Mouse (Mus musculus) testis, adult 2 months (tissue): ENCODE results near the gene Nat14. TPM values are rescaled to one million over a fixed set of nuclear protein-coding genes. Genes with fewer than 3 reads are reported as not detected.

ENCODE experiments used
- H3K27ac ChIP-seq: fragments of 200-500 bp; 2 replicates; pipeline ENCODE4 v1.5.1; 2012; ENCODE audit warnings: low read depth, low read length; ENCODE audit not compliant: control insufficient read depth, insufficient read depth
- H3K27me3 ChIP-seq: fragments of 200-500 bp; 2 replicates; pipeline ENCODE4 v1.6.1; 2012; ENCODE audit warnings: mild to moderate bottlenecking, low read length, moderate library complexity; ENCODE audit not compliant: control insufficient read depth, insufficient read depth
- H3K36me3 ChIP-seq: fragments of 200-500 bp; 2 replicates; pipeline ENCODE4 v1.6.1; 2012; ENCODE audit warnings: mild to moderate bottlenecking, low read length; ENCODE audit not compliant: control insufficient read depth, insufficient read depth
- H3K4me1 ChIP-seq: fragments of 200-500 bp; 2 replicates; pipeline ENCODE4 v1.6.1; 2012; ENCODE audit warnings: low read length; ENCODE audit not compliant: control insufficient read depth, insufficient read depth
- H3K4me3 ChIP-seq: fragments of 200-500 bp; 2 replicates; pipeline ENCODE4 v1.5.1; 2012; ENCODE audit warnings: low read depth, mild to moderate bottlenecking, low read length, moderate library complexity, mixed read lengths; ENCODE audit not compliant: control insufficient read depth
- CTCF ChIP-seq: fragments of 200-500 bp; IDR thresholded peaks from 2 replicates; pipeline ENCODE4 v1.5.1; 2012; ENCODE audit warnings: low read depth, mild to moderate bottlenecking, inconsistent platforms, low read length, moderate library complexity; ENCODE audit not compliant: control insufficient read depth, insufficient read depth, insufficient replicate concordance
- POLR2A ChIP-seq: fragments of 200-500 bp; IDR thresholded peaks from 2 replicates; pipeline ENCODE4 v1.6.1; 2012; ENCODE audit warnings: low read depth, mild to moderate bottlenecking, inconsistent platforms, low read length, moderate library complexity; ENCODE audit not compliant: control insufficient read depth
- polyA plus RNA-seq: library from polyadenylated mRNA; depleted of rRNA; stranded (reverse); fragments of >200 nt; gene quantifications from 2 replicates; pipeline ENCODE4 v1.2.3, GENCODE M21; 2012

Nat14 gene
- polyA plus RNA-seq, 1 experiment: 3.7 TPM

GRCm38 (mm10) chr7:4924891-4925301 lies 3.1 kb downstream of the Nat14 start:
- peaks cover 43% of the 10 kb centered on the region for H3K4me1 ChIP-seq
- H3K27ac ChIP-seq: peak overlapping the region; percentile 29; the same call in 1 of the 2 replicates
- no peak overlapping the region for H3K4me3 ChIP-seq

GRCm38 (mm10) chr7:4925441-4926381 lies 3.9 kb downstream of the Nat14 start, which contains the start of gene Ssc5d:
Gene Ssc5d, plus strand, starts transcription at chr7:4925785.
- TF ChIP-seq POLR2A (no peak), CTCF (no peak)
- H3K4me3 ChIP-seq: no peak within 1 kb of the TSS
- peaks cover 36% of the 10 kb centered on the region for H3K4me1 ChIP-seq

More at GRCm38 (mm10) chr7:4924891-4925301, 3.1 kb downstream of the Nat14 start:
- Histone ChIP-seq H3K36me3 (no peaks in the 10 kb centered on the region), H3K27me3 (no peaks in the 10 kb centered on the region)
- no peak for TF ChIP-seq POLR2A
- TF ChIP-seq CTCF: no peak

GRCm38 (mm10) chr7:4926849-4927248 lies 5.0 kb downstream of the Nat14 start:
- Histone ChIP-seq H3K27me3 (no peaks in the 10 kb centered on the region), H3K27ac (no peak overlapping the region), H3K4me3 (no peak overlapping the region), H3K36me3 (no peaks in the 10 kb centered on the region), H3K4me1 (peaks cover 25% of the 10 kb centered on the region)
- TF ChIP-seq POLR2A (no peak), CTCF (no peak)

More at GRCm38 (mm10) chr7:4925441-4926381, 3.9 kb downstream of the Nat14 start, which contains the start of gene Ssc5d:
- Histone ChIP-seq H3K27ac (peak within 1 kb of the TSS; percentile 29; the same call in 1 of the 2 replicates), H3K27me3 (no peaks in the 10 kb centered on the region), H3K36me3 (no peaks in the 10 kb centered on the region)

GRCm38 (mm10) chr7:4927711-4928110 lies 5.9 kb downstream of the Nat14 start:
- Histone ChIP-seq H3K36me3 (no peaks in the 10 kb centered on the region), H3K4me3 (no peak overlapping the region), H3K4me1 (peaks cover 19% of the 10 kb centered on the region), H3K27ac (no peak overlapping the region), H3K27me3 (no peaks in the 10 kb centered on the region)
- TF ChIP-seq CTCF (no peak), POLR2A (no peak)

DNA sequence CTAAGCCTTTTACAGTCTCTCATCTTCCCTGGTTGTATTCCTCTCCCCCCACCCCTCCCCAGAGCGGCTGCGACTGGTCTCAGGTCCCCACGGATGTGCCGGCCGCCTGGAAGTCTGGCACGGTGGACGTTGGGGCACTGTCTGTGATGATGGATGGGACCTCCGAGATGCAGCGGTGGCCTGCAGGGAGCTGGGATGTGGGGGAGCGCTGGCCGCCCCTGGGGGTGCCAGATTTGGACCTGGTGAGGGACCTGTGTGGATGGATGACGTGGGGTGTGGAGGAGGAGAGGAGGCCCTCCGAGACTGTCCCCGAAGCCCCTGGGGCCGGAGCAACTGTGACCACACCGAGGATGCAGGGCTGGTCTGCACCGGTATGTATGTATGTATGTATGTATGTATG lies 6.5 kb downstream of the Nat14 start:
- peaks cover 13% of the 10 kb centered on the region for H3K4me1 ChIP-seq
- no peaks in the 10 kb centered on the region for H3K36me3 ChIP-seq
- H3K27ac ChIP-seq: no peak overlapping the region
- no peak for TF ChIP-seq CTCF
- no peak for TF ChIP-seq POLR2A
- H3K27me3 ChIP-seq: no peaks in the 10 kb centered on the region
- H3K4me3 ChIP-seq: no peak overlapping the region

DNA sequence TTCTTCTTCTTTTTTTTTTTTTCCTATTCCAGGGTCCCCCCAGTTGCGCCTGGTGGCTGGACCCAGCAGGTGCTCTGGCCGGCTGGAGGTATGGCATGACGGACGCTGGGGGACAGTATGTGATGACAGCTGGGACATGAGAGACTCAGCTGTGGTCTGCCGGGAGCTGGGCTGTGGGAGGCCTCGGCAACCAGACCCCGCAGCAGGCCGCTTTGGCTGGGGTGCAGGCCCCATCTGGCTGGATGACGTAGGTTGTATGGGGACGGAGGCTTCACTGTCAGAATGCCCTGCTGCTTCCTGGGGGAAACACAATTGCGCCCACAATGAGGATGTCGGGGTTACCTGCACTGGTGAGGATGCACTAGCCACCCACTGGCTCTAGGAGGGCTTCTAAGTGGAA lies 11.3 kb downstream of the Nat14 start:
- Histone ChIP-seq H3K36me3 (no peaks in the 10 kb centered on the region), H3K27me3 (no peaks in the 10 kb centered on the region), H3K27ac (no peak overlapping the region), H3K4me1 (no peaks in the 10 kb centered on the region), H3K4me3 (no peak overlapping the region)
- TF ChIP-seq POLR2A: no peak
- no peak for TF ChIP-seq CTCF

GRCm38 (mm10) chr7:4934160-4934914 lies 12.5 kb downstream of the Nat14 start:
- Histone ChIP-seq H3K27ac (no peak overlapping the region), H3K36me3 (no peaks in the 10 kb centered on the region), H3K4me1 (no peaks in the 10 kb centered on the region), H3K27me3 (no peaks in the 10 kb centered on the region), H3K4me3 (no peak overlapping the region)
- no peak for TF ChIP-seq CTCF
- TF ChIP-seq POLR2A: no peak
